20 mouse cellular contexts compared by ENCODE assay signal in genomic region chr3:73647064-73647463, GRCm38 (mm10).
"Had no signal": no experiment of that assay in that cellular context is flagged by ENCODE, and none has a peak within 500 bp of the region (broad histone marks: within the 10 kb centered on the region; RNA-seq: fewer than 3 reads in every experiment).

No protein-coding gene starts in this region.

- DNase-seq: liver, postnatal 0 days; lung, adult 2 months; lung, postnatal 10 days; lung, postnatal 4 days; midbrain, embryonic 14.5 days; retina, postnatal 1 day; right cerebral cortex, adult 18-20 months; right cerebral cortex, postnatal 14 days; thymus, adult 18-20 months; thymus, postnatal 14 days; thymus, postnatal 36 days had no signal

- H3K27ac ChIP-seq: lung, embryonic 15.5 days; midbrain, embryonic 10.5 days; midbrain, embryonic 12.5 days; neural tube, embryonic 13.5 days; neural tube, embryonic 15.5 days; stomach, embryonic 15.5 days; stomach, postnatal 0 days had no signal

- ATAC-seq: liver, postnatal 0 days; midbrain, embryonic 16.5 days had no signal

- H3K4me3 ChIP-seq: lung, embryonic 15.5 days; midbrain, embryonic 10.5 days; midbrain, embryonic 12.5 days; myocyte; neural tube, embryonic 13.5 days; neural tube, embryonic 15.5 days; stomach, embryonic 15.5 days had no signal
